Mouse (Mus musculus): ENCODE measurements around the gene Psd.

DNA sequence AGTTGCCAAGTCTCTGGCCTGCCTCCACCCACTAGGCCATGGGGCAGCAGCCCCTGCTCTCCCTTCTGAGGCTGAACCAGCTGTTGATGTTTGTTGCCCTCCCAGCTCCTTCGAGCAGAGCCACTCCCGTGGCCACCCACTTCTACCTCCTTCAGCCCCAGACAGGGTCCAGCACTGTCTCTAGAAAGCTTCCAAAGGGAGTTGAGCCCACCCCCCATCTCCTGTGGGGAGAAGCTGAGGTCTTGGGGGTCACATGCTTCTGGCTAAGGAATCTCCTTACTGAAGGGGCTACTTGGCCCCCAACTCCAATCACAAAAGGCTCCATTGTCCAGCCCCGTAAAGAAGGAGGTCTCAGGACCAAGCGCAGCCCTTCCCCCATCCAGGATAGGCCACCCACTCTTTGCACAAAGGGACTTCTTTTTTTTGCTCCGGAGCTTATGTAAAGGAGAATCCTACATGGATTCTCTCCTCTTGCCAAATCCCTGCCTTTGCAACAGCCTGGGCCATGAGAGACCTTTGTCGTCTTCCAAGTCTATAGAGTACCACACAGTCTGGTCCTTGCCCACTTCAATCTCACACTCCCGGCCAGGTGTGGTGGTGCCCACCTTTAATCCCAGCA lies 5.9 kb upstream of the Psd start:
- TF ChIP-seq EP300 (IDR thresholded peaks at IDR 0.05; ENCODE audit: insufficient read depth, low read depth, low read length) (no peak), CTCF (IDR thresholded peaks at IDR 0.05) (no peak)

Measured in heart, adult 2 months (tissue).